Mouse (Mus musculus) midbrain, embryonic 11.5 days (tissue): Measurements from ENCODE around the gene Pip5kl1. TPM values are rescaled to one million over a fixed set of nuclear protein-coding genes. Genes with fewer than 3 reads are reported as not detected.

Experiments used
- ATAC-seq: fragments of 200-750 bp; cut with Nextera tagmentation; 2 replicates; pipeline ENCODE4 v1.8.0; 2017; ENCODE audit warnings: moderate TSS enrichment, moderate library complexity; ENCODE audit not compliant: low FRiP score
- DNase-seq: peaks from one replicate; pipeline ENCODE4 v3.0.0; 2015; ENCODE audit warnings: low spot score; ENCODE audit errors: missing footprints
- H3K27ac ChIP-seq: fragments of 300-500 bp; sonication (generic); 2 replicates; pipeline ENCODE4 v1.5.1; 2014; ENCODE audit warnings: low read depth, low read length
- H3K27me3 ChIP-seq: fragments of 300-500 bp; sonication (generic); 2 replicates; pipeline ENCODE4 v1.6.1; 2014; ENCODE audit warnings: mild to moderate bottlenecking, low read length, moderate library complexity, mixed read lengths; ENCODE audit not compliant: control insufficient read depth, insufficient read depth
- H3K36me3 ChIP-seq: fragments of 300-500 bp; sonication (generic); 2 replicates; pipeline ENCODE4 v1.6.1; 2014; ENCODE audit warnings: mild to moderate bottlenecking, low read length, moderate library complexity, mixed read lengths; ENCODE audit not compliant: control insufficient read depth, insufficient read depth
- H3K4me1 ChIP-seq: fragments of 300-500 bp; sonication (generic); 2 replicates; pipeline ENCODE4 v1.6.1; 2014; ENCODE audit warnings: low read length; ENCODE audit not compliant: control insufficient read depth, insufficient read depth
- H3K4me2 ChIP-seq: fragments of 300-500 bp; sonication (generic); 2 replicates; pipeline ENCODE4 v1.6.1; 2014; ENCODE audit warnings: mild to moderate bottlenecking, moderate library complexity
- H3K4me3 ChIP-seq: fragments of 300-500 bp; sonication (generic); 2 replicates; pipeline ENCODE4 v1.5.1; 2014; ENCODE audit warnings: low read depth, low read length
- H3K9ac ChIP-seq: fragments of 300-500 bp; sonication (generic); 2 replicates; pipeline ENCODE4 v1.6.1; 2014; ENCODE audit warnings: low read length
- H3K9me3 ChIP-seq: fragments of 300-500 bp; sonication (generic); 2 replicates; pipeline ENCODE4 v1.6.1; 2016; ENCODE audit warnings: low read length; ENCODE audit not compliant: control insufficient read depth
- WGBS: fragments of 180-500 bp; shearing (Covaris S2); extraction: QIAGEN DNeasy Blood & Tissue Kit; methylation state at CpG from one replicate; pipeline ENCODE4 v1.1.7; 2014; 5-methylcytosine and 5-hydroxymethylcytosine counted together
- polyA plus RNA-seq: library from polyadenylated mRNA; unstranded; fragments of >200 nt; fragmentation: Nextera tagmentation; extraction: Ambion mirVana; gene quantifications from 2 replicates; pipeline ENCODE4 v1.2.1, GENCODE M21; 2014

Pip5kl1 gene
- polyA plus RNA-seq = 2.0 and 2.1 TPM in 2 replicates

DNA sequence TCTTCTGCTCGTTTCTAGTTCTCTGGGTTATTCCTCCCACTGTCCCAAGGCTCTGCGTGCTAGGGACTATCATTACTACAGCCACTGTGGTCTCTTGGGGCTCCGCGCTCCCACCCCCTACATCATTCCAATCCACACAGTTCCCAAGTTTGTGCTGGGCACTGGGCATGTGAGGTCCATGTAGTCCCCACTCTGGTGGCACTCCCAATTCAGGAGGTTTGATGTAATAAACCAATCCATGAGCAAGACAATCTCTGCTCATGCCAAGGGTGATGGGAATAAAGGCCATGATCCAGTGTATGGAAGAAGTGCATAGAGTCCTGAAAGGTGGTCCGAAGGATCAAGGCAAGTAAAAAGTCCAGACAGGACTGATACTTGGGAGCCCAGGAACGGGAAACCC, at the start of gene Pip5kl1:
Gene Pip5kl1 (plus strand): TSS at position 301 of the 400 bp plus-strand sequence.
- Histone ChIP-seq H3K9ac (peak within 1 kb of the TSS; percentile 66), H3K36me3 (no peaks in the 10 kb centered on the region), H3K4me3 (peak within 1 kb of the TSS; percentile 52), H3K9me3 (no peaks in the 10 kb centered on the region), H3K27me3 (peaks cover 2% of the 10 kb centered on the region; the same call in 1 of the 2 replicates), H3K4me2 (peak within 1 kb of the TSS; percentile 99), H3K27ac (no peak within 1 kb of the TSS), H3K4me1 (peaks cover 10% of the 10 kb centered on the region)
- DNase-seq = peak; percentile 80
- no peak for ATAC-seq
- WGBS = 79% methylated on average over 6 of the region's 6 CpGs

GRCm38 (mm10) chr2:32525816-32526215, 48.8 kb upstream of the Pip5kl1 start:
- 89% methylated on average over 12 of the region's 12 CpGs for WGBS
- DNase-seq = peak; percentile 41
- ATAC-seq = no peak
- Histone ChIP-seq H3K4me1 (no peaks in the 10 kb centered on the region), H3K4me2 (no peak overlapping the region), H3K9ac (no peak overlapping the region), H3K27ac (no peak overlapping the region), H3K27me3 (no peaks in the 10 kb centered on the region), H3K9me3 (no peaks in the 10 kb centered on the region), H3K36me3 (no peaks in the 10 kb centered on the region), H3K4me3 (no peak overlapping the region)

DNA sequence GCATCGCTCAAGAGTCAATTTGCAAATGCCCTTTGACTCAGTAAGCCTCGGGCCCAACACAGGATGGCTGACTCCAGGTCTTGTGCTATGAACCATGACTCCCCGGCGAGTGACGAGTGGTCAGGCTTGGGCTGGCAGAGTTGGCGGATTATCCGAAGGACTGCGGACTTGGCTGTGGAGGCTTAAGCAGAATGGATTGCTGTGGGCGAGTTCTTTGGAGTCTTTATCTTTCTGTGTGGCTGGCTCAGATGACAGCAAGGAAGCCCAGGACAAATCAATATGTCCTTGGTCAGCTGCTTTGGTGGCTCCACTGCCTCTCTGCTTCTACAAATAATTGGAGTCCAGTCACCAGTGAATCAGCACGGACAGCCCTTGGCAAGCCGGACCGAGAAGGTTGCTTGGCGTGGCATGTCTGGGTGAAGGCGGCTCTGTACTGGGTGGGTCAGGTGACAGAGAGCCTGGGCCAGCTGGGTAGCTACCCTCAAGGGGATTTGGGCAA, 47.1 kb upstream of the Pip5kl1 start:
- WGBS = 53% methylated on average over 14 of the region's 14 CpGs
- Histone ChIP-seq H3K27ac (no peak overlapping the region), H3K9ac (no peak overlapping the region)

GRCm38 (mm10) chr2:32528326-32528725, 46.3 kb upstream of the Pip5kl1 start:
- ATAC-seq = no peak
- Histone ChIP-seq H3K27ac (no peak overlapping the region), H3K27me3 (no peaks in the 10 kb centered on the region), H3K9ac (no peak overlapping the region), H3K36me3 (no peaks in the 10 kb centered on the region), H3K4me2 (no peak overlapping the region), H3K9me3 (no peaks in the 10 kb centered on the region), H3K4me1 (no peaks in the 10 kb centered on the region), H3K4me3 (no peak overlapping the region)
- 76% methylated on average over 1 of the region's 1 CpGs for WGBS
- DNase-seq = peak; percentile 60

More for the DNA sequence above, 47.1 kb upstream of the Pip5kl1 start:
- H3K4me2 ChIP-seq = no peak overlapping the region
- no peaks in the 10 kb centered on the region for H3K4me1 ChIP-seq
- ATAC-seq (no peak), DNase-seq (peak; percentile 81)
- no peak overlapping the region for H3K4me3 ChIP-seq
- no peaks in the 10 kb centered on the region for H3K9me3 ChIP-seq
- H3K36me3 ChIP-seq = no peaks in the 10 kb centered on the region
- no peaks in the 10 kb centered on the region for H3K27me3 ChIP-seq

GRCm38 (mm10) chr2:32530479-32530878, 44.1 kb upstream of the Pip5kl1 start:
- WGBS = 95% methylated on average over 2 of the region's 2 CpGs
- no peak overlapping the region for H3K27ac ChIP-seq

DNA sequence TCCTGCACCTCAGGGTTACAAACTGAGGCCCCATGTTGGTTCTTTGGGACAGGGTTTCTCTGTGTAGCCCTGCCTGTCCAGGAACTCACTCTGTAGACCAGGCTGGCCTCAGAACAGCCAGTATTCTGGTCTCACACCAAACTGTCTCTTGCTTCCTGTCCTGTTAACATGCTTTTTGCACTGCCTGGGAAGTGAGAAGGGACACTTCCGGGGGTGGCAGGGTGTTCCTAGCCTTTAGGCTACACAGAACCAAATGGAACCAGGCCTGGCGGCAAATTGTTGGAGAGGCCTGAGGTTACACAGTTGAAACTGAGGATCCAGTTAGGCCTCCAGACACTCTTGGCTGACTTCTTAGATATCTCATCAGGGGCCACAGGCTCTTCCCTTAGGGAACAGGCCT, 41.4 kb upstream of the Pip5kl1 start:
- no peak overlapping the region for H3K4me3 ChIP-seq
- H3K27me3 ChIP-seq = no peaks in the 10 kb centered on the region
- no peak overlapping the region for H3K4me2 ChIP-seq
- no peaks in the 10 kb centered on the region for H3K36me3 ChIP-seq
- H3K9me3 ChIP-seq = no peaks in the 10 kb centered on the region
- peaks cover 34% of the 10 kb centered on the region for H3K4me1 ChIP-seq
- WGBS = 92% methylated on average over 2 of the region's 2 CpGs
- ATAC-seq (no peak), DNase-seq (no peak)
- no peak overlapping the region for H3K9ac ChIP-seq
- H3K27ac ChIP-seq = no peak overlapping the region

More at GRCm38 (mm10) chr2:32530479-32530878, 44.1 kb upstream of the Pip5kl1 start:
- no peaks in the 10 kb centered on the region for H3K36me3 ChIP-seq
- no peak overlapping the region for H3K4me3 ChIP-seq
- H3K4me1 ChIP-seq = peaks cover 11% of the 10 kb centered on the region
- H3K9me3 ChIP-seq = no peaks in the 10 kb centered on the region
- no peak overlapping the region for H3K9ac ChIP-seq
- no peak overlapping the region for H3K4me2 ChIP-seq
- DNase-seq = no peak
- no peaks in the 10 kb centered on the region for H3K27me3 ChIP-seq
- no peak for ATAC-seq

GRCm38 (mm10) chr2:32534061-32534732, 40.4 kb upstream of the Pip5kl1 start:
- Histone ChIP-seq H3K9me3 (no peaks in the 10 kb centered on the region), H3K4me2 (peak overlapping the region; percentile 68), H3K4me3 (peak overlapping the region; percentile 80), H3K4me1 (peaks cover 44% of the 10 kb centered on the region), H3K9ac (peak overlapping the region; percentile 79), H3K27me3 (no peaks in the 10 kb centered on the region), H3K27ac (peak overlapping the region; percentile 91), H3K36me3 (no peaks in the 10 kb centered on the region)
- ATAC-seq (peak; percentile 8), DNase-seq (no peak)
- WGBS = 10% methylated on average over 13 of the region's 13 CpGs

DNA sequence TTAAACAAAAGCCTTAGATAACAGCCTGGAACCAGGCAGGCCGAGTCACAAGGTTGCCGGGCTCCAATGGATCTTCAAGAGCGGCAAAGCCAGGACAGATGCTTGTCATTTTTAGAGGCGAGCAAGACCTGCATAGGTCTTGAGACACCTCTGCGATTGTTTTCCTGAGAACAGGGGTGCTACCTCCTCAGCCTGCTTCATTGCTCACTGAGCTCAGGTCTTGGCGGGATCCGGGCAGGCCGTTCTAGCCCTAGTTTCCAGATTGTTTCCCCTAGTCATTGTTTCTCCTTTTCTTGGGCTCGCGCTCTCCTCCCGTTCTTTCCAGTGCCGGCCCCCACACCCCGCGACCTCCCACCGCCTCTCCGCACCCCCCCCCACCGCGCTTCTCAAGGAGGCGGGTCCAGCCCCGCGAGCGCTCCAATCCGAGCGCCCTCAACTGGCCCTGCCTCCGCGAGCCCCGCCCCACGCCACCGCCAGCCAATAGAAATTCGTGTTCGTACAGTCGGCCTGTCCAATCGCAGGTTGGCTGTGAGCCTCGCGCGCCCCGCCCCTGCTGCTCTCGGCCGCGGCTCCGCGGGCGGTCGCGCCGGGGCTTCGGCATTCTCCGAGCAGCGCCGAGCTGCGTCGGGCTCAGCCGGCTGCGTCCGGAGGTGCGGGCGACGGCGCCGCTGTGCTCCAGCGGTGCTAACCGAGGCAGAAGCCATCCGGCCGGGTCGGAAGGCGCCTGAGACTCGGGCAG, 39.7 kb upstream of the Pip5kl1 start, which contains the start of gene Fam102a:
Gene Fam102a (plus strand): TSS at position 600 of the 739 bp plus-strand sequence.
- WGBS = 1% methylated on average over 67 of the region's 67 CpGs
- DNase-seq (peak; percentile 99), ATAC-seq (peak; percentile 97)
- no peaks in the 10 kb centered on the region for H3K27me3 ChIP-seq
- H3K4me1 ChIP-seq = peaks cover 51% of the 10 kb centered on the region
- H3K9ac ChIP-seq = peak within 1 kb of the TSS; percentile 91
- no peaks in the 10 kb centered on the region for H3K36me3 ChIP-seq
- H3K4me3 ChIP-seq = peak within 1 kb of the TSS; percentile 80
- H3K9me3 ChIP-seq = no peaks in the 10 kb centered on the region
- peak within 1 kb of the TSS; percentile 79 for H3K4me2 ChIP-seq
- peak within 1 kb of the TSS; percentile 91 for H3K27ac ChIP-seq

GRCm38 (mm10) chr2:32535501-32535991, 39.1 kb upstream of the Pip5kl1 start:
- ATAC-seq (peak; percentile 26), DNase-seq (peak; percentile 89)
- H3K4me3 ChIP-seq = peak overlapping the region; percentile 80
- no peaks in the 10 kb centered on the region for H3K9me3 ChIP-seq
- H3K4me2 ChIP-seq = peak overlapping the region; percentile 79
- no peaks in the 10 kb centered on the region for H3K27me3 ChIP-seq
- H3K9ac ChIP-seq = peak overlapping the region; percentile 91
- no peaks in the 10 kb centered on the region for H3K36me3 ChIP-seq
- H3K4me1 ChIP-seq = peaks cover 53% of the 10 kb centered on the region
- WGBS = under 1% methylated on average over 47 of the region's 56 CpGs
- peak overlapping the region; percentile 76 for H3K27ac ChIP-seq
